Mouse (Mus musculus) forebrain, embryonic 12.5 days (tissue): ENCODE measurements around the gene Golph3l. TPM values are rescaled to one million over a fixed set of nuclear protein-coding genes. Genes with fewer than 3 reads are reported as not detected.
A peak's percentile ranks its signal among the peaks of the same experiment; 100 is the strongest.
"Not testable (repeated sequence)": the region's sequence is repeated elsewhere in the genome, so short reads cannot be mapped to it uniquely, and the experiment has no call there.

Experiments used
- ATAC-seq: fragments of 200-750 bp; cut with Nextera tagmentation; 2 replicates; pipeline ENCODE4 v1.8.0; 2017; ENCODE audit warnings: moderate TSS enrichment; ENCODE audit not compliant: low FRiP score
- H3K27ac ChIP-seq: fragments of 300-500 bp; sonication (generic); 2 replicates; pipeline ENCODE4 v1.5.1; 2016; ENCODE audit warnings: mild to moderate bottlenecking
- H3K27me3 ChIP-seq: fragments of 300-500 bp; sonication (generic); 2 replicates; pipeline ENCODE4 v1.6.1; 2016; ENCODE audit warnings: mild to moderate bottlenecking
- H3K36me3 ChIP-seq: fragments of 300-500 bp; sonication (generic); replicated peaks from 2 replicates; pipeline ENCODE4 v1.6.1; 2016; ENCODE audit warnings: mild to moderate bottlenecking
- H3K4me1 ChIP-seq: fragments of 300-500 bp; sonication (generic); 2 replicates; pipeline ENCODE4 v1.6.1; 2016
- H3K4me2 ChIP-seq: fragments of 300-500 bp; sonication (generic); 2 replicates; pipeline ENCODE4 v1.6.1; 2016; ENCODE audit warnings: mild to moderate bottlenecking, moderate library complexity
- H3K4me3 ChIP-seq: fragments of 300-500 bp; sonication (generic); replicated peaks from 2 replicates; pipeline ENCODE4 v1.5.1; 2016; ENCODE audit warnings: mild to moderate bottlenecking
- H3K9ac ChIP-seq: fragments of 300-500 bp; sonication (generic); 2 replicates; pipeline ENCODE4 v1.6.1; 2016; ENCODE audit warnings: mild to moderate bottlenecking
- H3K9me3 ChIP-seq: fragments of 300-500 bp; sonication (generic); 2 replicates; pipeline ENCODE4 v1.6.1; 2016
- WGBS: fragments of 180-500 bp; shearing (Covaris S2); methylation state at CpG from one replicate; pipeline ENCODE4 v1.1.7; 2016; 5-methylcytosine and 5-hydroxymethylcytosine counted together
- polyA plus RNA-seq: library from polyadenylated mRNA; unstranded; fragments of >200 nt; fragmentation: Nextera tagmentation; extraction: Ambion mirVana; gene quantifications from 2 replicates; pipeline ENCODE4 v1.2.1, GENCODE M21; 2016

Golph3l gene
- polyA plus RNA-seq, result 33.8 and 36.4 TPM in 2 replicates

GRCm38 (mm10) chr3:95588604-95589086, at the start of gene Golph3l:
Gene Golph3l, plus strand, starts transcription at chr3:95588934.
- Histone ChIP-seq H3K4me1 (peaks cover 8% of the 10 kb centered on the region), H3K36me3 (peaks cover 6% of the 10 kb centered on the region), H3K27ac (peak within 1 kb of the TSS; percentile 77), H3K9me3 (no peaks in the 10 kb centered on the region), H3K27me3 (no peaks in the 10 kb centered on the region), H3K9ac (peak within 1 kb of the TSS; percentile 61), H3K4me3 (peak within 1 kb of the TSS; percentile 73), H3K4me2 (peak within 1 kb of the TSS; percentile 70)
- WGBS, result under 1% methylated on average over 12 of the region's 12 CpGs
- peak; percentile 100 for ATAC-seq

- WGBS, result 90% methylated on average over 10 of the region's 10 CpGs
- H3K4me3 ChIP-seq, result no peak overlapping the region
- no peaks in the 10 kb centered on the region for H3K4me1 ChIP-seq
- no peak overlapping the region for H3K9ac ChIP-seq
- no peak overlapping the region for H3K4me2 ChIP-seq
- no peak for ATAC-seq
- no peak overlapping the region for H3K27ac ChIP-seq
- no peaks in the 10 kb centered on the region for H3K36me3 ChIP-seq
- no peaks in the 10 kb centered on the region for H3K27me3 ChIP-seq
- H3K9me3 ChIP-seq, result no peaks in the 10 kb centered on the region
Observed at GRCm38 (mm10) chr3:95538936-95539335, 49.8 kb upstream of the Golph3l start.

- no peaks in the 10 kb centered on the region for H3K27me3 ChIP-seq
- no peak overlapping the region for H3K4me3 ChIP-seq
- no peak for ATAC-seq
- H3K36me3 ChIP-seq, result no peaks in the 10 kb centered on the region
- no peak overlapping the region for H3K27ac ChIP-seq
- 93% methylated on average over 4 of the region's 4 CpGs for WGBS
- no peaks in the 10 kb centered on the region for H3K9me3 ChIP-seq
- H3K4me1 ChIP-seq, result no peaks in the 10 kb centered on the region
- H3K4me2 ChIP-seq, result no peak overlapping the region
- H3K9ac ChIP-seq, result no peak overlapping the region
Observed at GRCm38 (mm10) chr3:95539837-95540236, 48.9 kb upstream of the Golph3l start.

- not testable (repeated sequence) for H3K9me3 ChIP-seq, H3K4me1 ChIP-seq, H3K27ac ChIP-seq, H3K9ac ChIP-seq, H3K36me3 ChIP-seq, H3K27me3 ChIP-seq, H3K4me3 ChIP-seq, ATAC-seq, H3K4me2 ChIP-seq
- 79% methylated on average over 2 of the region's 2 CpGs for WGBS
Observed at GRCm38 (mm10) chr3:95541186-95541585, 47.5 kb upstream of the Golph3l start.

GRCm38 (mm10) chr3:95542171-95542570, 46.6 kb upstream of the Golph3l start:
- no peaks in the 10 kb centered on the region for H3K36me3 ChIP-seq
- H3K4me1 ChIP-seq, result no peaks in the 10 kb centered on the region
- H3K9ac ChIP-seq, result no peak overlapping the region
- H3K9me3 ChIP-seq, result no peaks in the 10 kb centered on the region
- no peak overlapping the region for H3K27ac ChIP-seq
- no peak for ATAC-seq
- H3K4me3 ChIP-seq, result no peak overlapping the region
- no peak overlapping the region for H3K4me2 ChIP-seq
- no peaks in the 10 kb centered on the region for H3K27me3 ChIP-seq

- Histone ChIP-seq H3K9me3 (no peaks in the 10 kb centered on the region), H3K27me3 (no peaks in the 10 kb centered on the region), H3K4me2 (no peak overlapping the region), H3K36me3 (no peaks in the 10 kb centered on the region), H3K9ac (no peak overlapping the region), H3K4me1 (no peaks in the 10 kb centered on the region), H3K27ac (no peak overlapping the region), H3K4me3 (no peak overlapping the region)
- ATAC-seq, result no peak
- 79% methylated on average over 7 of the region's 7 CpGs for WGBS
Observed at GRCm38 (mm10) chr3:95542981-95543380, 45.8 kb upstream of the Golph3l start.

- no peaks in the 10 kb centered on the region for H3K9me3 ChIP-seq
- H3K4me1 ChIP-seq, result no peaks in the 10 kb centered on the region
- no peak for ATAC-seq
- H3K27ac ChIP-seq, result no peak overlapping the region
- H3K4me2 ChIP-seq, result no peak overlapping the region
- no peaks in the 10 kb centered on the region for H3K27me3 ChIP-seq
- H3K36me3 ChIP-seq, result no peaks in the 10 kb centered on the region
- H3K9ac ChIP-seq, result no peak overlapping the region
- 68% methylated on average over 1 of the region's 1 CpGs for WGBS
- no peak overlapping the region for H3K4me3 ChIP-seq
Observed at GRCm38 (mm10) chr3:95550176-95550575, 38.6 kb upstream of the Golph3l start.

- Histone ChIP-seq H3K27ac (no peak overlapping the region), H3K4me1 (no peaks in the 10 kb centered on the region), H3K9me3 (no peaks in the 10 kb centered on the region), H3K4me3 (no peak overlapping the region), H3K4me2 (no peak overlapping the region), H3K9ac (no peak overlapping the region), H3K36me3 (no peaks in the 10 kb centered on the region), H3K27me3 (no peaks in the 10 kb centered on the region)
- WGBS, result 78% methylated on average over 3 of the region's 3 CpGs
- no peak for ATAC-seq
Observed at GRCm38 (mm10) chr3:95553986-95554385, 34.7 kb upstream of the Golph3l start.

GRCm38 (mm10) chr3:95559437-95559836, 29.3 kb upstream of the Golph3l start, which contains the start of gene Hormad1:
Gene Hormad1, plus strand, starts transcription at chr3:95559677.
- ATAC-seq, result no peak
- WGBS, result 91% methylated on average over 27 of the region's 27 CpGs

GRCm38 (mm10) chr3:95560738-95561137, 28.0 kb upstream of the Golph3l start:
- Histone ChIP-seq H3K4me3 (no peak overlapping the region), H3K36me3 (no peaks in the 10 kb centered on the region), H3K9me3 (no peaks in the 10 kb centered on the region), H3K27me3 (no peaks in the 10 kb centered on the region), H3K4me2 (no peak overlapping the region), H3K4me1 (no peaks in the 10 kb centered on the region), H3K9ac (no peak overlapping the region), H3K27ac (no peak overlapping the region)
- WGBS, result 92% methylated on average over 3 of the region's 3 CpGs
- no peak for ATAC-seq

More at GRCm38 (mm10) chr3:95559437-95559836, 29.3 kb upstream of the Golph3l start, which contains the start of gene Hormad1:
- Histone ChIP-seq H3K36me3 (no peaks in the 10 kb centered on the region), H3K27ac (no peak within 1 kb of the TSS), H3K4me3 (no peak within 1 kb of the TSS), H3K27me3 (no peaks in the 10 kb centered on the region), H3K9ac (no peak within 1 kb of the TSS), H3K4me2 (no peak within 1 kb of the TSS), H3K4me1 (no peaks in the 10 kb centered on the region), H3K9me3 (no peaks in the 10 kb centered on the region)

GRCm38 (mm10) chr3:95561826-95562225, 26.9 kb upstream of the Golph3l start:
- 81% methylated on average over 2 of the region's 2 CpGs for WGBS
- H3K4me3 ChIP-seq, result no peak overlapping the region
- no peak overlapping the region for H3K4me2 ChIP-seq
- no peak overlapping the region for H3K9ac ChIP-seq
- H3K27me3 ChIP-seq, result no peaks in the 10 kb centered on the region
- H3K36me3 ChIP-seq, result no peaks in the 10 kb centered on the region
- no peaks in the 10 kb centered on the region for H3K9me3 ChIP-seq
- no peaks in the 10 kb centered on the region for H3K4me1 ChIP-seq
- no peak overlapping the region for H3K27ac ChIP-seq
- no peak for ATAC-seq

- Histone ChIP-seq H3K4me2 (no peak overlapping the region), H3K27me3 (no peaks in the 10 kb centered on the region), H3K4me3 (no peak overlapping the region), H3K27ac (no peak overlapping the region), H3K4me1 (no peaks in the 10 kb centered on the region), H3K9ac (no peak overlapping the region), H3K9me3 (no peaks in the 10 kb centered on the region), H3K36me3 (no peaks in the 10 kb centered on the region)
- WGBS, result 92% methylated on average over 3 of the region's 3 CpGs
- ATAC-seq, result no peak
Observed at GRCm38 (mm10) chr3:95569585-95569984, 19.1 kb upstream of the Golph3l start.

GRCm38 (mm10) chr3:95587754-95588603, 755 bp upstream of the Golph3l start:
- Histone ChIP-seq H3K36me3 (peaks cover 4% of the 10 kb centered on the region), H3K4me2 (peak overlapping the region; percentile 70), H3K9ac (no peak overlapping the region), H3K4me1 (peaks cover 8% of the 10 kb centered on the region), H3K9me3 (no peaks in the 10 kb centered on the region), H3K27ac (peak overlapping the region; percentile 77), H3K27me3 (no peaks in the 10 kb centered on the region), H3K4me3 (peak overlapping the region; percentile 73)
- ATAC-seq, result no peak
- WGBS, result 52% methylated on average over 8 of the region's 8 CpGs
